Mouse (Mus musculus): Measurements from ENCODE around the gene Slc26a1. TPM values are rescaled to one million over a fixed set of nuclear protein-coding genes. Genes with fewer than 3 reads are reported as not detected.
A peak's percentile ranks its signal among the peaks of the same experiment; 100 is the strongest.

Slc26a1 gene
- total RNA-seq (2014; fragmentation: Nextera tagmentation) (22.9 and 25.8 TPM in 2 replicates), total RNA-seq (2017) (10.7 and 12.3 TPM in 2 replicates)

GRCm38 (mm10) chr5:108675251-108675816 is at the start of gene Slc26a1:
Slc26a1 (minus strand) TSS chr5:108675569.
- peak; percentile 54 for ATAC-seq (replicated peaks; ENCODE audit: low FRiP score, low TSS enrichment, poor library complexity, severe bottlenecking)

GRCm38 (mm10) chr5:108724006-108724405 is 48.6 kb upstream of the Slc26a1 start:
- no peak for ATAC-seq (replicated peaks; ENCODE audit: low FRiP score, low TSS enrichment, poor library complexity, severe bottlenecking)

- ATAC-seq (replicated peaks; ENCODE audit: low FRiP score, low TSS enrichment, poor library complexity, severe bottlenecking): peak; percentile 63; the same call in 1 of the 2 replicates
Observed at GRCm38 (mm10) chr5:108719761-108720160, 44.4 kb upstream of the Slc26a1 start.

GRCm38 (mm10) chr5:108718051-108718450 is 42.7 kb upstream of the Slc26a1 start:
- no peak for ATAC-seq (replicated peaks; ENCODE audit: low FRiP score, low TSS enrichment, poor library complexity, severe bottlenecking)

- ATAC-seq (replicated peaks; ENCODE audit: low FRiP score, low TSS enrichment, poor library complexity, severe bottlenecking): no peak
Observed at GRCm38 (mm10) chr5:108715974-108716373, 40.6 kb upstream of the Slc26a1 start.

GRCm38 (mm10) chr5:108714149-108714548 is 38.8 kb upstream of the Slc26a1 start:
- no peak for ATAC-seq (replicated peaks; ENCODE audit: low FRiP score, low TSS enrichment, poor library complexity, severe bottlenecking)

GRCm38 (mm10) chr5:108713691-108714090 is 38.3 kb upstream of the Slc26a1 start:
- ATAC-seq (replicated peaks; ENCODE audit: low FRiP score, low TSS enrichment, poor library complexity, severe bottlenecking): no peak

GRCm38 (mm10) chr5:108713096-108713495 is 37.7 kb upstream of the Slc26a1 start:
- no peak for ATAC-seq (replicated peaks; ENCODE audit: low FRiP score, low TSS enrichment, poor library complexity, severe bottlenecking)

GRCm38 (mm10) chr5:108711968-108712367 is 36.6 kb upstream of the Slc26a1 start:
- ATAC-seq (replicated peaks; ENCODE audit: low FRiP score, low TSS enrichment, poor library complexity, severe bottlenecking): no peak

- no peak for ATAC-seq (replicated peaks; ENCODE audit: low FRiP score, low TSS enrichment, poor library complexity, severe bottlenecking)
Observed at GRCm38 (mm10) chr5:108708981-108709731, 33.8 kb upstream of the Slc26a1 start.

GRCm38 (mm10) chr5:108708419-108708818 is 33.0 kb upstream of the Slc26a1 start:
- ATAC-seq (replicated peaks; ENCODE audit: low FRiP score, low TSS enrichment, poor library complexity, severe bottlenecking): no peak

- ATAC-seq (replicated peaks; ENCODE audit: low FRiP score, low TSS enrichment, poor library complexity, severe bottlenecking): peak; percentile 67
Observed at GRCm38 (mm10) chr5:108707758-108708157, 32.4 kb upstream of the Slc26a1 start.

GRCm38 (mm10) chr5:108703754-108704626 is 28.6 kb upstream of the Slc26a1 start:
- ATAC-seq (replicated peaks; ENCODE audit: low FRiP score, low TSS enrichment, poor library complexity, severe bottlenecking): no peak

- ATAC-seq (replicated peaks; ENCODE audit: low FRiP score, low TSS enrichment, poor library complexity, severe bottlenecking): no peak
Observed at GRCm38 (mm10) chr5:108701341-108702021, 26.1 kb upstream of the Slc26a1 start.

- ATAC-seq (replicated peaks; ENCODE audit: low FRiP score, low TSS enrichment, poor library complexity, severe bottlenecking): no peak
Observed at GRCm38 (mm10) chr5:108700346-108700745, 25.0 kb upstream of the Slc26a1 start.

- ATAC-seq (replicated peaks; ENCODE audit: low FRiP score, low TSS enrichment, poor library complexity, severe bottlenecking): no peak
Observed at GRCm38 (mm10) chr5:108697341-108697753, 22.0 kb upstream of the Slc26a1 start.

- no peak for ATAC-seq (replicated peaks; ENCODE audit: low FRiP score, low TSS enrichment, poor library complexity, severe bottlenecking)
Observed at GRCm38 (mm10) chr5:108696542-108696941, 21.2 kb upstream of the Slc26a1 start.

- no peak for ATAC-seq (replicated peaks; ENCODE audit: low FRiP score, low TSS enrichment, poor library complexity, severe bottlenecking)
Observed at GRCm38 (mm10) chr5:108695861-108696260, 20.5 kb upstream of the Slc26a1 start.

Measured in megakaryocyte-erythroid progenitor cell, adult 5-6 weeks (primary cell).